In the genomic region with DNA sequence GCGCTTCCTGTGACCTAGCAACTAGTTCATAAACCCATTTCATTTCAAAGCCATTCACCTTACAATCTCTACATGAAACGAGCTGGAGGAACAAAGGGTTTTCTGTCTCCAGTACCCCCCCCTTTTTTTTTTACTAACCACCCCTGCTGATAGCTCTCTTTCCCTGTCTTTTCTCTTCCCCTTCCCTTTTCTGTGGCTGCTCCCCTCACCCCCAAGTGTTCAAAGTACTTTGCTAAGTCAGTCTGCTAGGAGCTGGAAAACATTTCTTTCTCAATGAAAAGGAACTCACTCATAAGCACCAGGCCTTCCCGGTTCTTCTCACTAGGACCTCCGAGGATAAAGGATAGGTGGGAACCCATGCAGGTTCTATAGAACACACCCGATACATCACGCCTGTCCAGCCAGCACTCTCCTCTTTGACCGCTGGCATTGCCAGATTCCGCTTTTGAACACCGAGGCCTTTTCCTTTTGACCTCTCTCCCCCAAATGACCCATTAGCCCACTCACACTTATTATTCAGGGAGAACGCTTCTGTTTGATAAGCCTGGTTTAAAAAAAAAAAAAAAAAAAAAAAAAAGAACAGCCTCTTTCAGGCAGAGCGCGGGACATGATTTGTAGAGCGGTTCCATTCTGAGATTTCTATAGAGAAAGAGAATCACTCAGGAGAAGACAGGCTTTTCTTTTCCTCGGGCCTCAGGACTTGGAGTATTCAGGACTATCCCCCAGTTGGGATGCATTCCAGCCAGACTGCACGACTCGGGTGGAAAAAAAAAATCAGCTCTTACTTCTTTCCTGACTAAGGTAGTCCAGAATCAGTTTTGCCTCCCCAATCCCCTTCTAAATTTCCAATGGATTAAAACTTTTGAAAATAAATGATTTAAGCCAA, we compare ENCODE assay signal across 7 mouse cellular contexts.
DNase-seq lines count a peak whose midpoint lies in the region; ATAC-seq and TF ChIP-seq lines count a peak whose summit lies in the region.

No protein-coding gene starts in this region.

- peak overlapping the region; percentile 94 for H3K27ac ChIP-seq in lung, postnatal 0 days (ENCODE audit: low read length)
- peak overlapping the region; percentile 90 for H3K27ac ChIP-seq in embryonic facial prominence, embryonic 14.5 days (replicated peaks; ENCODE audit: low read depth, low read length)
- H3K27ac ChIP-seq in limb, embryonic 13.5 days, result peak overlapping the region; percentile 69; the same call in 1 of the 2 replicates
- peak overlapping the region; percentile 93 for H3K27ac ChIP-seq in neural tube, embryonic 15.5 days (replicated peaks)

- no peaks in the 10 kb centered on the region for H3K36me3 ChIP-seq in lung, postnatal 0 days (ENCODE audit: insufficient read depth, low read length)
- no peaks in the 10 kb centered on the region for H3K36me3 ChIP-seq in embryonic facial prominence, embryonic 14.5 days (ENCODE audit: control insufficient read depth, insufficient read depth, low read length)
- H3K36me3 ChIP-seq in limb, embryonic 13.5 days, result no peaks in the 10 kb centered on the region
- no peaks in the 10 kb centered on the region for H3K36me3 ChIP-seq in neural tube, embryonic 15.5 days

- H3K4me1 ChIP-seq in lung, postnatal 0 days (ENCODE audit: insufficient read depth, low read depth, low read length), result peaks cover 22% of the 10 kb centered on the region; the same call in 1 of the 2 replicates
- H3K4me1 ChIP-seq in embryonic facial prominence, embryonic 14.5 days (ENCODE audit: control insufficient read depth, insufficient read depth, low read length), result peaks cover 40% of the 10 kb centered on the region
- peaks cover 54% of the 10 kb centered on the region for H3K4me1 ChIP-seq in limb, embryonic 13.5 days
- peaks cover 44% of the 10 kb centered on the region for H3K4me1 ChIP-seq in neural tube, embryonic 15.5 days

- H3K4me3 ChIP-seq in lung, postnatal 0 days (ENCODE audit: low read depth, low read length), result peak overlapping the region; percentile 63
- peak overlapping the region; percentile 48 for H3K4me3 ChIP-seq in embryonic facial prominence, embryonic 14.5 days (ENCODE audit: low read depth, low read length)
- peak overlapping the region; percentile 66 for H3K4me3 ChIP-seq in limb, embryonic 13.5 days
- H3K4me3 ChIP-seq in neural tube, embryonic 15.5 days (replicated peaks), result peak overlapping the region; percentile 68

- peak overlapping the region; percentile 69 for H3K4me2 ChIP-seq in lung, postnatal 0 days (replicated peaks; ENCODE audit: low read depth, low read length)
- peak overlapping the region; percentile 66 for H3K4me2 ChIP-seq in embryonic facial prominence, embryonic 14.5 days (ENCODE audit: low read depth, low read length)
- peak overlapping the region; percentile 71 for H3K4me2 ChIP-seq in limb, embryonic 13.5 days (replicated peaks)
- peak overlapping the region; percentile 69 for H3K4me2 ChIP-seq in neural tube, embryonic 15.5 days

- peak; percentile 60 for DNase-seq in lung, postnatal 0 days (ENCODE audit: low spot score)
- DNase-seq in lung, postnatal 36 days, result no peak
- DNase-seq in embryonic facial prominence, embryonic 14.5 days (ENCODE audit: low spot score), result peak; percentile 46
- DNase-seq in frontal cortex, postnatal 36 days (ENCODE audit: low spot score in 2 of 2), result no peak
- DNase-seq in urinary bladder, postnatal 10 days (ENCODE audit: low spot score), result no peak

- H3K9me3 ChIP-seq in lung, postnatal 0 days (ENCODE audit: low read length), result no peaks in the 10 kb centered on the region
- H3K9me3 ChIP-seq in embryonic facial prominence, embryonic 14.5 days (ENCODE audit: control insufficient read depth, low read length), result no peaks in the 10 kb centered on the region
- no peaks in the 10 kb centered on the region for H3K9me3 ChIP-seq in limb, embryonic 13.5 days
- no peaks in the 10 kb centered on the region for H3K9me3 ChIP-seq in neural tube, embryonic 15.5 days (replicated peaks)

- H3K27me3 ChIP-seq in lung, postnatal 0 days (replicated peaks; ENCODE audit: insufficient read depth, low read length), result no peaks in the 10 kb centered on the region
- no peaks in the 10 kb centered on the region for H3K27me3 ChIP-seq in embryonic facial prominence, embryonic 14.5 days (replicated peaks; ENCODE audit: control insufficient read depth, insufficient read depth, low read length)
- H3K27me3 ChIP-seq in limb, embryonic 13.5 days, result peaks cover 3% of the 10 kb centered on the region; the same call in 1 of the 2 replicates
- H3K27me3 ChIP-seq in neural tube, embryonic 15.5 days (replicated peaks), result no peaks in the 10 kb centered on the region

- no peak for TF ChIP-seq EP300 in lung, postnatal 0 days (IDR thresholded peaks at IDR 0.05)

- H3K9ac ChIP-seq in lung, postnatal 0 days (replicated peaks; ENCODE audit: low read depth), result peak overlapping the region; percentile 56
- peak overlapping the region; percentile 52 for H3K9ac ChIP-seq in embryonic facial prominence, embryonic 14.5 days (ENCODE audit: low read depth, low read length)
- peak overlapping the region; percentile 80 for H3K9ac ChIP-seq in limb, embryonic 13.5 days
- H3K9ac ChIP-seq in neural tube, embryonic 15.5 days (replicated peaks), result no peak overlapping the region; the same call in 1 of the 2 replicates

- no peak for TF ChIP-seq CTCF in lung, postnatal 0 days (IDR thresholded peaks at IDR 0.05)

- WGBS in lung, postnatal 0 days, result 7% methylated on average over 16 of the region's 16 CpGs
- WGBS in embryonic facial prominence, embryonic 14.5 days, result 2% methylated on average over 16 of the region's 16 CpGs
- 2% methylated on average over 16 of the region's 16 CpGs for WGBS in limb, embryonic 13.5 days
- WGBS in neural tube, embryonic 15.5 days, result 2% methylated on average over 16 of the region's 16 CpGs

- ATAC-seq in lung, postnatal 0 days, result peak; percentile 1; the same call in 1 of the 2 replicates
- no peak; the same call in 1 of the 2 replicates for ATAC-seq in embryonic facial prominence, embryonic 14.5 days (ENCODE audit: low read depth)
- ATAC-seq in limb, embryonic 13.5 days (ENCODE audit: low FRiP score, low read depth), result no peak
- ATAC-seq in neural tube, embryonic 15.5 days (ENCODE audit: low FRiP score), result 0 out of 2 replicates have a peak, but pooled peaks have one; percentile 23

Comparison
In these comparisons a context has a peak if more than half of its experiments do, and no peak if none do; other contexts are left out.
1. DNase-seq: peak in lung, postnatal 0 days (single experiment) and embryonic facial prominence, embryonic 14.5 days (single experiment); none in lung, postnatal 36 days (single experiment), frontal cortex, postnatal 36 days (0 of 2) and urinary bladder, postnatal 10 days (single experiment).
2. ATAC-seq: peak in lung, postnatal 0 days (single experiment) and neural tube, embryonic 15.5 days (single experiment); none in embryonic facial prominence, embryonic 14.5 days (single experiment) and limb, embryonic 13.5 days (single experiment).
3. Peak in every context shown above with its lines, with median percentiles within 50 percentile points of each other: H3K27ac ChIP-seq, H3K4me2 ChIP-seq and H3K4me3 ChIP-seq.